Mouse (Mus musculus) layer of hippocampus, adult 9-11 months (tissue): ENCODE results near the gene Rasgef1b.
A peak's percentile ranks its signal among the peaks of the same experiment; 100 is the strongest.

ENCODE experiments used
- DNase-seq: peaks from one replicate; pipeline ENCODE4 v3.0.0; 2022

The Rasgef1b gene

DNA sequence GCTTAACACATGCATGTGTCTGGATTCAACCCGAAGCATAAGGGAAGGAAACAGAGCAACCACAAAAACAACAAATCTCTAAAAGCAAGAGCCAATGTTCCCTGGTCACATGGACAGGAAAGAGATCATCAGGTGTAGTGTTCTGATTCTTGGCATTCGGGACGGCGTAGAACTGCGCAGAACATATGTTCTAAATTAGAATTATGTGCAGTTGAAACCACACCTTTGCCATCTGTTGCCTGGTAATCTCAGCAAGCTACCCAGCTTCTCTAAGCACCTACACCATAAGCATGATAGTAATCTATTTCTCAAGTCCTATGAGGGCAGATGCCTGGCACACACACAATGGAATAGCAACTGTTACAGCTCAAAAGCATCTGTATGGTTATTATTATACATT is 27.1 kb downstream of the Rasgef1b start:
- DNase-seq, result peak; percentile 57

DNA sequence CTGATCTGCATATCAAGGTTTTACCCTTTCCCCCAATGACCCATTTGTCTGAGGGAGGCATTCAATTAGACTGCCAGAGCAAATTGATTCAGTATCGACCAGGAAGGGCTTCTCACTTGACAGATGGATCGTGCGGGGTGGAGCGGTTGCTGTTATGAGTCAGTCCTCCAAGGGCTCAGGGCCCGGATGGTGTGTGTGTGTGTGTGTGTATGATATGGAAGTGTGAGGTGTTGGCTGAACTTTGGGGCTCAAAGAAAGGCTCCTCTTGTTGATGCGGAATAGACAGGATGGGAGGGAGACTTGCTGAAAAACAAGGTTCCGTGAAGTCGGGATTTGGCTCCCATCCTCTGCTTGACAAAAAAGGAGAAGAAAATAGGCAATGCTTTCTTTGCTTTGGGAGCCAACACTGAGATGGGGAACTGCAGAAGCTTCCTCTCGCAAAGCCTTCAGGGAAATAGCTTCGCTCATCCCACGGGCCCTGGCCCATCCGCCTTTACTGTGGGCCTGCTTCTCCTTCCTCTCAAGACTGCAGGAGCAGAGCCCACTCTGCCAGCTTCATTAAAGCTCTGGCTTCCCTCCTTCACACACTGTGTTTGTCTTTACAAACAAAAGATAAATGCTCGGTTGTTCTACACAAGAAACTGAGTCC is 34.0 kb downstream of the Rasgef1b start:
- DNase-seq, result peak; percentile 34

DNA sequence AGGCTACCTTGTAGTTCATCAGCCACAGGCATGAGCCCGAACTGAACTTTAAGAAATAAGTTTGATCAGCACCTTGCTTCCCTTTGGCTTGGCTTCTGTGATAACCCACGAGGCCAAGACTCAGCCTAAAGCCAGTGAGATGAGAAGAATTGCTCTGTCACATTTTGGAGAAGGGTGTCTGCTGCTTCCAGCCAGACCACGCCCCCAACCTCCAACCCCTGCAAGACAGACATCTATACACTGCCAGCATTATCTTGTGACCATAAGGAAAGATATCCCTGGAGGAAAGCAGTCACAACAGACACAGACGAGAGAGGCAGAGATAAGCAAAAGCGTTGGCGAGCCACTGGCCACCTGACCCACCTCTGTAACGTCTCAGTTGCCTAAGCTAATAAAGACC is 39.0 kb downstream of the Rasgef1b start:
- no peak for DNase-seq

- DNase-seq, result no peak
Observed at GRCm38 (mm10) chr5:99687894-99688293, 41.0 kb downstream of the Rasgef1b start.

GRCm38 (mm10) chr5:99684023-99684422 is 44.8 kb downstream of the Rasgef1b start:
- no peak for DNase-seq

DNA sequence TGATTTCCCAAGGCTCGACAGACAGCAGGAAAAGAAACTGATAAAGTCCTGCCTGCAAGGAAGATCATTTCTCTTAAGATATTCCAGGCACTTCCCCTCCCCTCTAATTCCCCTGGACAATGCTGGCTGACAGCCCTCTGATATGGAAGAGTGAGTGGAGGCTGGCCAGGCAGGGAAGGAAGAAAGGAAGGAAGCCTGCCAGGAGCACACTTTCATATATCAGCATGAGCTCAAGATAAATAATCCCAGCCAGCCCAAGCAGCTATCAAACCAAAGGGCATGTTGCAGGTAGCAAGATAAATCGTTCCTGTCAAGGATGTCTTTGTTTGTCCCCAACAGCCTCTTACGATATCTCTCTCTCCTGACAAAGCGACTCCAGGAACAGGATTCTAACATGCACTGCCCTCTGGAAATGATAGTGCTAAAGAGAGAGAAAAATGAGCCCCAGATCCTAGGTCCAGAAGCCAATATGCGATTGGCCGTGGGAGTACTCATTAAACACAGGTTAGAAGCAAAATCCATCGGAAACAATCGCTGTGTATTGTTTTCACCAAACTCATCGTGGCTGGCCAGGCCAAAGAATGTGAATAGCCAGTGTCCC is 58.8 kb downstream of the Rasgef1b start:
- DNase-seq, result no peak

DNA sequence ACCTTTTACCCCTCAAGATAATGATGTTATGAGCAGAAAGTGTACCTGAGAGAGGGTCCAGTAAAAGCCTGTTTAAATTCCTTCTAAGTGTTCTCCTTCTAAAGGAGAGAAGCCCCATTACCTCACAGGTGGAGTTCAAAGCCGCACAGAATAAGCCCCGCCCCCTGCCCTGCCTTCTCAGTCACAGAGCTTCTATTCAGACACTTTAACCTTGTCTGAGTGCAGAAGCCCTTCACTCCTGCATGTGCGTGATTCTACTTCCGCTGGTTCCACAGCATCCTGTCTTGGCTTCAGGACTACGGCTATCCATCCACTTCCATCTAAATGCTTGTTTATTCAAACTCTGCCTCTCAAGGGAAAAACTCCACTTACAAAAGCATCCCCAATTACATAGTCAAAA is 72.8 kb downstream of the Rasgef1b start:
- no peak for DNase-seq

DNA sequence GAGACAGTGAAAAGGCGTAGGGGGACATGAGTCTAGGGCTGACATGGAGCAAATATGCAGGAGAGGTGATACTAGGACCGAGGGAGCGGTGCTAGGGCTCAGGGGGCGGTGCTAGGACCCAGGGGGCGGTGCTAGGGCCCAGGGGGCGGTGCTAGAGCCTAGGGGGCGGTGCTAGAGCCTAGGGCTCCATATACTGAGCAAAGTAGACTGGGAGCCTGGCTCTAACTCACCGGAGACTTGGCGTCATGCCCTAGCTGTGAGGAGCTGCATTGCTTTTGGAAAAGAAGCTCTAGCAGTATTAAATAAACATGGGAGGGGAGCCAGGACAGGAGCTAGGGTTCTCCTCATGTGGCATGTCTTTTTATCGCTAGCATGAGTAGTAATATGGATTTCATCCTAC is 75.9 kb downstream of the Rasgef1b start:
- DNase-seq, result no peak

- no peak for DNase-seq
Observed at GRCm38 (mm10) chr5:99641407-99641806, 87.5 kb downstream of the Rasgef1b start.

DNA sequence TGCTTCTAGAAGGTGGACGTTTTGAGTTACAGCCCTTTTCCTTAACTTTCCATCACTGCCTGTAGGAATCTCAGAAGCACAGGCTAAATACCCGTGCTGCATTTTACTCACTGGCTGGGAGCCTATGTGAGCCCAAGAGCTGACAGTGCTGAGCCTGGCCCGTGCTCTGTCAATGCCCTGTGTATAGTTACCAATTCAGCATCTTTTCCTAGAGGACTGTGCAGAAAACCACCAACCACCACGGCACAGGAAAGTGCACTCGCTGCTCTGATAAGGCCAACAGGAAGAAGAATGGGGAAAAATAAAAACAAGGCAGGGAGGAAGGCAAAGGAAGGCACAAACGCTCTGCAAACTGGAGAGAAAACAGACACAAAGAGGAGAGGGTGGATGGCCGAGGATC is 92.3 kb downstream of the Rasgef1b start:
- no peak for DNase-seq

- no peak for DNase-seq
Observed at GRCm38 (mm10) chr5:99634010-99634541, 94.8 kb downstream of the Rasgef1b start.

- no peak for DNase-seq
Observed at GRCm38 (mm10) chr5:99633548-99633947, 95.3 kb downstream of the Rasgef1b start.

DNA sequence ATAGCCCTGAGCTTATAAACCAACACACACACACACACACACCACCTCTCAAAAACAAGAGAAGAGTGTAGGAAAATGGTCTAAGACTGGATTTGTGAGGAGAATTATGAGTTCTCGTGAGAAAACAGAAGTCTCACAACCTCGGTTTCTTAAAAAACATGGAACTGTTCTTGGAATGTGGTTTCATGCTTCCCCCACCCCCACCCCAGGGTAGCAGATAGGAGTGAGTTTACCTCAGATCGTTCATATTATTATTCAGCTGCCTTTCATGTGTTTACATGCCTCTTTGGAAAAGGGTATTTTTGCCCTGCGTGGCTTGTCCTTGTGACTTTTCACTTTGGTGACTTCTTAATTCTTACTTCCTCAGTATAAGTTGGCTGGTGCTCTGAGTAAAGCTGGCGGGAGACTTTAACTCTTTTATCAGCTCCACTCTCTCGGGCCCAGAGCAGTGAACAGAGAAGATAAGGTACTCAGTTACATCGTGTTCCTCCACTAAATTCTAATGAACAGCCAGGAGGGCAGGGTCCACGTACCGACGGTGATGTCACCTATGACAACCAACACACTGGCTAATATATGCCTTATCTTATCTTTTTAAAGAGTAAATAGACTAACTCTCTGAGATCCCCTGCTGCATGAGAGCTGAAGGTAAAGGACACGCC is 96.1 kb downstream of the Rasgef1b start:
- no peak for DNase-seq

- peak; percentile 11 for DNase-seq
Observed at GRCm38 (mm10) chr5:99630087-99630486, 98.8 kb downstream of the Rasgef1b start.

GRCm38 (mm10) chr5:99625603-99626002 is 103.3 kb downstream of the Rasgef1b start:
- DNase-seq, result no peak

- DNase-seq, result no peak
Observed at GRCm38 (mm10) chr5:99620771-99621170, 108.1 kb downstream of the Rasgef1b start.

GRCm38 (mm10) chr5:99617271-99617800 is 111.5 kb downstream of the Rasgef1b start:
- no peak for DNase-seq

GRCm38 (mm10) chr5:99613321-99614118 is 115.3 kb downstream of the Rasgef1b start:
- DNase-seq, result no peak

DNA sequence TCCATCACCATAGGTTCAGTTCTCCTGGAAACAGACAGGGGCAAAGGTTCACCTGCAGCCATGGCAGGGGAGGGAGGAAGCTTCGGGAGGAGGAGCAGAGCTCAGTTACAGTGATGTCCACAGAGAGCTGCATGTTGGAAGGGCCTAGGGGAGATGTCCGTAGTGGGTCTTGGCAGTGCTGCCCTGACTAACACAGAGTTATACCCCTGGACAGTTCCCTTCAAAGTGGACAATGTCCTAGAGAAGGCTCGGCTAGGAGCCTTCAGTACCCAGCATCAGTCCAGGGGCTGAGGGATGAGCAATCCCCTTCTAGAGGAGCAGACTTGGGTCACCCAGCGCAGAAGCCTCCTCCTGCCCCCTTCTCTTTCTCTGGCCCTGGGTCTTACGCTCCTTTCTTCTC is 121.3 kb downstream of the Rasgef1b start:
- no peak for DNase-seq

DNA sequence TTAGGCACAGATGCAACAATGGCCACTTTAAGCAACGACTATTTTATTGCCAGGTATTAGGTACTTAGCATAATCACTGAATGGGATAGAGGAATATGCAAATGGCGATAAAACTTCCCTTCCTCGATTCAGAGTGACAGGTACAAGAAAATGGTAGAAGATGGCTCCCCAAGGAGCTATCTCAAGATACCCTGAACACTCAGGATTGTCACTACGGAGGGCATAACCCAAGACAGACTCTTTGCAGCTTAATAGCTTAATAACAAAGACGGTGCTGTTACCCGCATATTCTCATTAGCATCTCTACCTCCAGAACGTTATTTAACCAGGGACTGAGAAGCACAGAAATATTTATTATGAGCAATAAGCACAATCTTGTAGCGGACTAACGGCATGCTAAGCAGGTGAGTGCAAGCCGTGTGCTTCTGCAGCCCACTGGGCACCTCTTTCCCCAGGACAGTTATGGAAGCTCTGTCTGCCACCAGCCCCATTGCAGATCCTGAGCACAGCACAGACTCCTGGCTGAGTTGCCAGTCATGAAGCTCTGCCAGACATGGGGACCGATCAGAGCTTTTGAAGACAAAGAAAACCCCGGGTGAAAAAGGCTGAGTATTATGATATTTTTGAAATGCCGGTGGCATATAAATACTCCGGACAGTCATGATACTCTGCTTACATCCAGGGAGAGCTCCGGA is 122.6 kb downstream of the Rasgef1b start:
- no peak for DNase-seq

- peak; percentile 32 for DNase-seq
Observed at GRCm38 (mm10) chr5:99602244-99603023, 126.4 kb downstream of the Rasgef1b start.

DNA sequence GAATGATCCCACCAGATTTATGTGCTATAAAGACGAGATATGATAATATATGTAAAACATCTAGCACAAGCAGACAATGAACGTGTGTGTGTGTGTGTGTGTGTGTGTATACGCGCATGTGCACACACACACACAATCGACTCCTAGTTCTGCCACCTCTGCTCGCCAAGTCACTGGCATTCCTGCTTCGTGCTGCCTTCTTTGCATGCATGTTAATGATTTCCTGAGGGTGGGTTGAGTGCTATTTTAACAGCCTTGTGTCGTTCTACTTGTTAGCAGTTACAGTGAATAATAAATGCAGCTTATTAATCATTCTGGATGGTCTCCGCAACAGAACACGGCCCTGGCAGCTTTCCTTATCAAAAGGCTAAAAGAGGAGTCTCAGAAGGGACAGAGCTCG is 129.5 kb downstream of the Rasgef1b start:
- no peak for DNase-seq
